Mouse (Mus musculus): ENCODE results near the gene Myo15b. TPM values are rescaled to one million over a fixed set of nuclear protein-coding genes. Genes with fewer than 3 reads are reported as not detected.
"Not testable (repeated sequence)": the region's sequence is repeated elsewhere in the genome, so short reads cannot be mapped to it uniquely, and the experiment has no call there.

The Myo15b gene
- total RNA-seq, 2 experiments from 2014 or later: 0.28 TPM; not detected in 1

DNA sequence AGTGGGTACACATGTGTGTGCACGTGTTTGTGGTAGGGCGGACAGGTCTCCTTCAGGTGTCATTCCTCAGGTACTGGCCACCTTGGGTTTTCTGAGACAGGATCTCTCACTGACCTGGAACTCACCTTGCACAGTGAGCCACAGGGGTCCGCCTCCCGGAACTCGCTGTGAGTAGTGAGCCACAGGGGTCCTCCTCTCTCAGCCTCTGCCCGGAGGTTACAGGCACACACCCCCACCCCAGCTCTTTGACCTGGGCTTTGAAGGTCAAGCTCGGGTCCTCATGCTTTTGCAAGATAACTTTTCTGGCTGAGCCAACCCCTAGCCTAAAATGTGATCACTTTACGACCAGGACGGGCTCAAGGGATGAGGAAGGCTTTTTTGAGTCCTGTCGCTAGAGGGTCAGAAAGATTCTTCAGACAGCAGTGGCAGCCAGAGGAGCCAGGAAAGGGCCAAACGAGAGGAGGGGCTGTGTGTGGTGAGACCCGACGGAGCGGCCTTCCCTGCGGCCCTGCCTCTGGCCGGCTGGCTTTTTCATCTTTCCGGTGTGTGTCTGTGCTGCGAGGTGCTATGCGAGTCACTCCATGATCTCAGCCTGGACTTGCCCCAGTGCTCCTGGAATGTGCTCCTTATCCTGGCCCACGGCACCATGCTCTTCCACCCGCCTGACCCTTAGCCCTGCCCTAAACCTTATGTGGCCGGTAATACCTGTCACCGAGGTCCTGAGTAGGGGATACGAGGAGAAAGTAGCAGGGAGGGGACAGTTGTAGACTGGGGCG is 27.5 kb upstream of the Myo15b start:
- intact Hi-C loops (cut with DNase I): no loop called here
- DNase-seq: no peak

DNA sequence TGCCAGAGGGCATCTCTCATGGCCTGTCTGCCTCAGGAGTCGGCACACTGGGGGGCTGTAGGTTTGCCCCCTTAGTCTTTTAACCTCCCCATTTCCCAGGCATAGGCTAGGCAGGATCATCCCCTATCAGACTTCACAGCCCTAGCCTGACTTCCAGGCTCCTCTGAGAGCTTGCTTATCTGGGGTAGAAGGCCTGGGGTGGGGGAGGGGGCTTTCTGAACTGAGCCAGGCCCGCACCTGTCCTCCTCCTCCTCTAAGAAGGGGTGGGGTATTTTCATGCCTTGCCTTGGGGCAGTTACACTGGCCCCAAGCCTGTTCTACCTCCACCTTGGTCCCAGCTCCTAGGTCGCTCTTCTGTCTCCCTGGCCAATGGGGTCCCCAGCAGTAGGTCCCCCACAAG is 26.7 kb upstream of the Myo15b start:
- no peak for DNase-seq
- intact Hi-C loops (cut with DNase I): no loop called here

DNA sequence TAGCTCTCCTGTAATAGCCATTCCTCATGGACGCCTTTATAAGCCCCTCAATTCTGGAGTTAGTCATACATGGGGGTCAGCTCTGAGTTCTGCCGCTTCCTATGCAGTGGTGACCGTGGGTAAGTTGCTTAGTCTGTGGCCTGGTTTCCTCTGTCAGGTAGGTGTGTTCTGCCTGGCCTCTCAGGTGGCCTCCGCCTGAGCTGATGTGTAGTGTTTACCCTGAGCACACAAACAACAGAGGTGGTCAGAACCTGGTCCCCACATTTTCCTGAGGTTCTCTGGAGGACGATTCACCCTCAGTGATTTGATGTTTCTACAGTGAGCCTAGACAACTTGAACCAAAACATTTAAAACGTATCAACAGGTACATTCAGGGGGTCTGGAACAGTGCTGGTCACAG is 26.1 kb upstream of the Myo15b start:
- intact Hi-C loops (cut with DNase I): no loop called here
- no peak for DNase-seq

DNA sequence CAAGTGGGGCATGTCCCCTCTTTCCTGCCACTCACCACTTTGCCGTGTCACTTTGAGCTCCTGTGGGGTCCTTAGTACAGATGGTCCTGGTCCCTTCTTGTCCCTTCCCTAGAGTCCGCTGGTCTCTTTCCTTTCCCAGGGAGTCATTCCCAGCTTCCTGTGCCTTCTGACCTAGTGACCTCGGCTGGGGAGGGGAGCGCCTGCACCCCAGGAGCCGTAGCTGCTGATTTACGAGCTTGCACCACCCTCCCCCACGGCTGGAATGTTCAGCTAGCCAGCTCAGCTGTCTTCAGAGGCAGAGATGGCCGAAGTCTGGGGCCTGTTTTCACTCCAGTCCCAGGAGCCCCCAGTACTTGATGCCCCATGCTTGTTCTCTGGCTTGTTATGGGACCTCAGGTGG is 25.7 kb upstream of the Myo15b start:
- DNase-seq: no peak
- intact Hi-C loops (cut with DNase I): no loop called here

DNA sequence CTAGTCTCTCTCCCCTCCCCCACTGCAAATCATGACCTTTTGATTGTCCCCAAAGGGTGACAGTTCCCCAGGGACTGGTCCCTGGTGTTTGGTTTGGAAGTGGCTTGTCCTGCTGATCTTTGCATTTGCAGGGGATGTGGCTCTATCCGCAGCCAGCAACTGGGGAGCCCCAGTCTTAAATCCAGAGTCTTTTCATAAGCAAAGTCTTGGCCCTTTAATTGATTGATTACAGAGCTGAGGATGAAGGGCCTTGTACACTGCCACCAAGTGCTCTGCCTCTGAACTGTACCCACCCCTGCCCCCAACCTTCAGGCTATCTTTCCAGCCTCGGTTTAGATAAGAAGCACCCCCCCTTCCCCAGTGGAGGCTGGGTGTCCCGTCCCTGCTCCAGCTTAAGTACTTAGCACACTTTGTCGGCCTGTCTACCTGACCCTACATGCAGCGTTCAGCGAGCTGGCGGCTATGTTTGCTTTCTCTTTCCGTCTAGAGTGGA is 25.1 kb upstream of the Myo15b start:
- intact Hi-C loops (cut with DNase I): no loop called here
- no peak for DNase-seq

DNA sequence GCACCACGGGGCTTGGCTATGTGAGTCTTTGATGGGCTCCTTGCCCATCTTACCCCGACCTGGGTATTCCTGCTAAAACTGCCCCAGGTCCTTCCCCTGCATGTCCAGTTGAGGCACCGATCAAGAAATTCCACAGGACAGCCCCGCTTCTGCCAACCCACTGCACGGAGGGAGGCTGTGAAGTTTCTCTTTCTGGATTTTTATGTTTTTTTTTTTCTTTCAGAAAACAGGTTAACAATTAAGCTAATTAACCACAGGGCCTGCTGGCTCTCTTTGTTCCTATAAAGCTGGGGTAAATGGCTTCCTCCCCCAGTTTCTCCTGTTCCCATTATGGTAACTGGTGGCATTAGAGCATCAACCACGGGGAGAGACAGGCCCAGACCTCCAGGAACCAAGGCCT is 24.2 kb upstream of the Myo15b start:
- intact Hi-C loops (cut with DNase I): no loop called here
- DNase-seq: no peak

DNA sequence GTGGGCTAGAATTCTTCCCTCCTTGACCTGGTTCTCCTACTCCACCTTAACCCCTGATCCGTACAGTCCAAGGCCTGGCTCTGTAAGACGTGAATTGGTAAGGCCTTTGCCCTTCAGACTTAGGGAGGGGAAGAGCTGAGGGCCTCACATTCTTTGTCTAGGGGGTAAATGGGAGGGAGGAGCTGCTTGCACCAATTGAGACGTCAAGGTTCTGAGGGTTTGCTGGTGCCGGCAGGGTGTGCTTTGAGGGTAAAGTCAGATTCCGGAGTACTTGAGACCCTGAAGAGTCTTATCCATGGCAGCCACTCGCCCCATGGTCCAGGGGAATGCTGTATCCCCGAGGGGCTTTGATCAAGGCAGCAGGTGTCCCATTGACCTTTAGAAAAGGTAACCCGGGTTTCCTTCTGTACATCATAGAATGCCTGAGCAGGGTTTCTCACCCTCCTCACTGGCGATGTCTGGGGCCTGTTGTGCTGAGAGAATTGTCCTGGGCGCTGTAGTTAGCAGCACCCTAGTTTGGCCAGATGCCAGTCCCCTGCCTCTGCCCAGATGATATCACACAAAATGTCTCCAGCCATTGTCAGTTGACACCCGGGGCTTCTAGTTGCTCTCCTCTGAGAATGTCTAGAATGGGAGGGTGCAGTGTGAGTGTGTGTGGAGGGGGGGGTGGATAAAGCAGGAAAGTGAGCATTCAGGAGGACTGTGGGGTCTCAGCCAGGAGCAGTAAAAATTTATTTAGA is 21.4 kb upstream of the Myo15b start:
- DNase-seq: no peak
- intact Hi-C loops (cut with DNase I): no loop called here

DNA sequence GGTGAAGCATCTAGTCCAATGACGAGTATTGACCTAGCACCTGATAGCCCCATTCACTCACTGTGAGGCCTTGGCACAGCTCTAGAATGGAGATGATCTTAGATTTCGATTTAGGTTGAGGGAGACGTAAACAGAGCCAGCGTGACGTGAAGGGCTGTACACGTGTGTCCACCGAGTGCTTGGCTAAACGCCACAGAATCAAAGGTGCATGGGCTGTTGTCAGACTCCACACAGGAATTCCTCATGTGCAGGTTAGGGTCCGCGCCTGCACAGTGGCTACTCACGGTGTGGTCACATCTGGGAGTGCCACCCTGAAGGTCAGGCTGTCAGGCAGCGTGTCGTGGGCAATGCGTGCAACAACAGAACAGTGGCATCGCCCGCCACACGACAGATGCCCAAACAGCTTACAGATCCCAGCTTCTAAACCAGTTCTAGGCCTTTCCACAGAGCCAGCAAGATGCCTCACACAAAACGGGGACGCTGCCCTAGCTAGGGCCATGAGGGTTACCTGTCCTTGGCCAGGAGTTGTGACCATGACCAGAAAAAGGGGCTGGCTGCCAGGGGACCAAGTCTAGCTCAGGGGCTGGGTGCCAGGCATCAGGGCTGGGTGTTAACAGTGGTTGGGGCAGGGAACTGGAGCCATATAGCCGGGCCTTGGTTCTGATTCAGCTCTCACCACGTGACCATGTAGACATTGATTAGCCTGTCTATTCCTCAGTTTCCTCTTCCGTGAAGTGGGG is 20.4 kb upstream of the Myo15b start:
- DNase-seq: no peak
- intact Hi-C loops (cut with DNase I): no loop called here

DNA sequence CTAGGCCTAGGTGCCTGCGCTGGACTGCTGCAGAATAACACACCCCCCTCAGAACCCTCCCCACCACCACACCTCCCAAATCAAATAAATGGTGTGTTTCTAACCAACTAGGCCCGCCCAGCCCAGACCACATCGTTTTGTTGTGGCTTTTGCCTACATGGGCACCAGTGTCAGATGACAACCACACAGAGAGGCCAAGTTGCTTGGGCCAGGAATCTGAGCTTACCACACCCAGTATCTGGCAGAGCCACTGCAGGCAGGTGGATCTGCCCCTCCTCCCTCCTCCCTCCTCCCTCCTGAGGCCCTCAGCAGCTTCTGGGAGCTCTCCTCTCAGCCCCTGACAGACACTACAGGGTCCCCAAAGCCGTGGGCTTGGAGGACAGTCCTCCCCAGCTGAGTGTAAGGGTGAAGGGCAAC is 19.3 kb upstream of the Myo15b start:
- intact Hi-C loops (cut with DNase I): no loop called here

DNA sequence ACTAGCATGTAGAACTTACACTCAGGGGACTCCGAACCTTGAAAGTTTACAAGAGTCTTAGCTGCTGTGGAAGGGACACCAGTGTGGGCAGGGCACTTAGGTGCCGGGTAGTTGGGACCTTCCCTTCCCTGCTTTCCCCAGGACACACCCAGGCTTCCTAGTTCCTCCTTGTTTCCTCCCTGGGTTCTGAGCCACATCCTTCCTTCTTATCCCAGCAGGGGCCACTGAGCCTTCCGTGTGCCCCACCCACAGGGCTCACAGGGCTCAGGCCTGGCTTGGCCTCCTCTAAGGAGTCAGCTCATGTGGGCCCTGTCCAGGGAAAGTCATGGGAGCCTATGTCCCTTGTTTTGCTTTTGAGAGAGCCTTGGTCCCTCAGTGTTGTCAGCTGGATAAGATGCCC is 18.5 kb upstream of the Myo15b start:
- intact Hi-C loops (cut with DNase I): no loop called here
- DNase-seq: no peak

More for the DNA sequence above, 19.3 kb upstream of the Myo15b start:
- DNase-seq: no peak

DNA sequence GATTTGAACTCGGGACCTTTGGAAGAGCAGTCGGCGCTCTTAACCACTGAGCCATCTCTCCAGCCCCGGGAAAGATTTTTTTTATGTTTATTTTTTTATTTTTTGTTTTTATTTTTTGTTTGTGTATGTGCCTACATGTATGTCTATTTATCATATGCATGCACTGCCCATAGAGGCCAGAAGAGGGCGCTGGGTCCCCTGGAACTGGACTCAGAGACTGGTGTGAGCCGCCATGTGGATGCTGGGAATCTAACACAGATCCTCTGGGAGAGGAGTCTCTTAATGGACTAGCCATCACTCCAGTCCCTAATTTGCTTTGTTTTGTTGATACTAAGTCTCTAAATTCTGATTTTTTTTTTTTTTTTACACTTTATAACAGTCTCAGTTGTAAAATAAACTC is 17.2 kb upstream of the Myo15b start:
- intact Hi-C loops (cut with DNase I): no loop called here

DNA sequence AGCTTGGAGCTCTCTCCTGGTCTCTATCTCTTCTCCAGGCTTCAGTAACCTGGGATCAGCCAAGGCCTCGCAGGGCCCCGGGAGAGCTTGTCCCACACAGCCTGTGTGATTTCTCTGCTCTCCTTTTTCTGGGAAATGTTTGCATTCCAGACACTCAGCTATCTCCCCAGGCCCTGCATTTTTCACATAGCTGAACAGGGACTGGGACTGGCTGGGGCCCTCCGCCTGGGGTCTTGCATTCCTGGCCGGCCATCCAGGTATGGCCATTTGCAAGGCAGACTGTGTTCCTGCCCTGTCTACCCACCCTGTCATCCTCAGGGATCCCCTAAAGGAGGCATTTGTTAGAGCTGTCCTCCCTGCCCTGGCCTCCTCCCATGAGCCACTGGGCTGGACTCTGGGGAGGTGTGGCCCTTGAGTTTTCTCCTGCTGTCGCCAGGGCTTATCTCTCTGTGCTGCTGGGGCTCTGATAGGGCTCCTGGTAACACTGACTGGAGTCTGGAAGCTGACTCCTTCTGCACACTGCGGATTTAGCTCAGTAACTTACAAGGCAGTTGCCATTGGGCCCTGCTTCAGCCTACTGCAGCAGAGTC is 16.1 kb upstream of the Myo15b start:
- DNase-seq: no peak
- intact Hi-C loops (cut with DNase I): no loop called here

More for the DNA sequence above, 17.2 kb upstream of the Myo15b start:
- no peak for DNase-seq

DNA sequence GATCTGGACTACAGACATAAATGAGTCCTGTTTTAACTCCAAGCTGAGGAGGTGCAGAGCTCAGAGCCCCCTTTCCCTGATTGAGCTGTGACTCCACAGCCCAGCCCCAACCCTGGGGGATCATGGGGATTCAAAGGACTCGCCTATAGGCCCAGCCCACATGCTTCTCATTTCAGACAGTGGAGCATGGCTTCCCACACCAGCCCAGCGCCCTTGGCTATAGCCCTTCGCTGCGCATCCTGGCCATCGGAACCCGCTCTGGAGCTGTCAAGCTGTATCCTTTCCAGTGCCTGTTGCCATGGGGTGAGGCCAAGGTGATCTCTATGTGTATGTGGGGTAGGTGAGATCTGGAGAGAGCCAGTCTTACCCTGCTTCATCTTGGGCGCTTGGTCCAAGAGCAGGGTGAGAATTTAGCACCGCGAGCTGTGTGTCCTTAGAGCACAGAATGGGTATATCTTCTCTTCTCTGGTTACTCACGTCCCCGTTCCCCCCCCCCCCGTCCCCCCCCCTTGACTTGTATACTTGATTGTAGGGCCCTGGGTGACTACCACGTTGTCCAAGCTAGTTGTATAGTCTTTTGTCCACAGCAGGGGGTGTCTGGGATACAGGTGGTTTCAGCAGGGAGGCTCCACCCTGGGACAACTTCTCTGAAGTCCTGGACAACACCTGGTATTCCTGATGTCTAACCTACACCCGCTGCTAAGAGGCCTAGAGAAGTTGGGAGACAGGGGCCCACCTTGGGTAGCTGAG is 14.9 kb upstream of the Myo15b start:
- DNase-seq: no peak
- intact Hi-C loops (cut with DNase I): no loop called here

DNA sequence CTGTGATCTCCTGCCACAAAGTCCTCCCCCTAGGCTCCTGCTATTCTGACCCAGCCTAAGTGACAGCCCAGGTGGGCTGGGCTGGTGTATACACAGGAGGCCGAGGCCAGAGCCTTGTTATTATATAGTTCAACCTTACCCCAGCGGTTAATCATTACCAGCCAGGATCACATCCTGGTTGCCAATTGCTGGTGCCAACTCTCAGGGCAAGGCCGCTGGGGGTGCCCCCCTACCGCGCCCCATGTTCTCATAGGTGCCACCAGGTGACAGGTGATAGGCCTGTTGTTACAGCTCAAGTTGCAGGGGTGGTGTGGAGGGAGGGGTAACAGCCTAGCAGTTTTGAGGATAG is 14.3 kb upstream of the Myo15b start:
- DNase-seq: no peak
- intact Hi-C loops (cut with DNase I): no loop called here

DNA sequence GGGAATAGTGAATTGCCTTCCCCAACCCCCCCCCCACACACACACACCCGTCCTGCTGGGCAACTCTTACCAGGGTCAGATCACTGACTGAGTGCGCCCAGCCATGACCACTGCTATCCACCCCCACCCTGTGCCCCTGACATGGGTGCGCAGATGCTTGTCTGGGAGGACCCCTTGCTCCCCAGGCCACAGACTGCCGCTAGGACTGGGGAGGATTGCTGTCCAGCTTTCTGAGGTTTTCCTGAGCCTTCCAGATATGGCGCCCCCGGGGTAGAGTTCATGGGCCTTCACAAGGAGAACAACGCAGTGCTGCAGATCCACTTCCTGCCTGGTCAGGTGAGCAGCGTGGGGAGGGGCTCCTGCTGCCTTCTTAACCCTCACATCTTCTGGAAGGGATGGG is 14.0 kb upstream of the Myo15b start:
- intact Hi-C loops (cut with DNase I): no loop called here
- DNase-seq: no peak

DNA sequence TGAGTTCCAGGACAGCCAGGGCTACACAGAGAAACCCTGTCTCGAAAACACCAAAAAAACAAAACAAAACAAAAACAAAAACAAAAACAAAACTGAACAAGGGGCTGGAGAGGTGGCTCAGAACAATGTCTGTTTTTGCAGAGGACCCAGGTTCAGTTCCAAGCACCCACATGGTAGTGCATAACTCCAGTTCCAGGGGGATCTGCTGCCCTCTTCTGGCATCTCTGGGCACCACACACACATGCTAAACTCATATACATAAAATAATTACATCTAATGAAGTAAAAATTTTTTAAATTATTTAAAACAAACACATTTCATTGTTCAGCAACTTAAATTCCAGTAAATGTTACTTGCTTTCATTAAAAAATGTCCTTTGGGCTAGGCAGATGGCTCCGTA is 12.4 kb upstream of the Myo15b start:
- DNase-seq: no peak
- intact Hi-C loops (cut with DNase I): no loop called here

DNA sequence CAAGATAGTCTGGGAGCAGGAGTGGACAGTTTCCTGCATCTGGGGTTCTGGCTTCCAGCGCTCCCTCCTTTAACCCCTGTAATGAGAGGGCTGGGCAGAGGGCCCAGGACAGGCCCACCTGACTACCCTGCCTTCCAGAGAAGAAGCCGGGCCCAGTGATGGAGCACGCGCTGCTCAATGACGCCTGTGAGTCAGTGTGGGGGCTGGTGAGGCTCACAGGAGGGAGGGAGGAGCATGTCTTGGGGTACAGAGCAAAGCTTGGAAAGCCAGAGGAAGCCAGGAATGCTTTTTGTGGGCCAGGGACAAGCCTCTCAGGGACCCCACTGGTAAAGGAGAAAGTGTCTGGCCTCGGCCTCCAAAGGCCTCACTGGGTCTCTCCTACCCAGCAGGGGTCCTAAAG is 3.5 kb upstream of the Myo15b start:
- no peak for DNase-seq
- intact Hi-C loops (cut with DNase I): no loop called here

DNA sequence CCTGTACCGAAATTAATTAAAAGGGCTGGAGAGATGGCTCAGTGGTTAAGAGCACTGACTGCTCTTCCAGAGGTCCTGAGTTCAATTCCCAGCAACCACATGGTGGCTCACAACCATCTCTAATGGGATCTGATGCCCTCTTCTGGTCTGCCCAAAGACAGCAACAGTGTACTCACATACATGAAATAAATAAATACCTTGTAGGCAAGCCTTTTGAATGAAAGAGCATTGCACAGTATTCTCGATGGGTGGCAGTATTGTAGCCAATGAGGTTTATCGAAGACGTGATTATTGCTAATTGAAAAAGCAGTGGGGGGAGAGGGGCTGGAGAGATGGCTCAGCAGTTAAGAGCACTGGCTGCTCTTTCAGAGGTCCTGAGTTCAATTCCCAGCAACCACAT is 1.1 kb upstream of the Myo15b start:
- intact Hi-C loops (cut with DNase I); DNase-seq: not testable (repeated sequence)

DNA sequence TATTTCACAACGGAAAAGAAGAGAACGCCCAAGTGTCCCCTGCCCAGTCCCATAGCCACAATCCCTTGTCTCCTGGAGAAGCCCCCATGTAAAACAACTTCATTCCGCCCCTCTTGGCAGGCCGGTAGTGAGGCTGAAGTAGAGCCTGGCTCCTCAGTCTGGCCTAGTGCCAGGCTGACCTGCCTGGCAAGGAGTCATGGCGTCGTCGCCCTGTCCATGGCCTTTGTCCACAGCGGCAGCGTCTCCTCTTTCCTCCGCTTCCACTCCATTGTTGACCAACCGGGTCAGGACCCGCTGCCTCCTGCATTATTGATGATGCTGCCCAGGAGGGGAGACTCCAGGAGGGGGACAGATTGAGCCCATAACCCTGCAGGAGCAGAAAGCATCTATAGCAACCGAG is 270 bp upstream of the Myo15b start:
- peak; percentile 27 for DNase-seq
- intact Hi-C loops (cut with DNase I): no loop called here

DNA sequence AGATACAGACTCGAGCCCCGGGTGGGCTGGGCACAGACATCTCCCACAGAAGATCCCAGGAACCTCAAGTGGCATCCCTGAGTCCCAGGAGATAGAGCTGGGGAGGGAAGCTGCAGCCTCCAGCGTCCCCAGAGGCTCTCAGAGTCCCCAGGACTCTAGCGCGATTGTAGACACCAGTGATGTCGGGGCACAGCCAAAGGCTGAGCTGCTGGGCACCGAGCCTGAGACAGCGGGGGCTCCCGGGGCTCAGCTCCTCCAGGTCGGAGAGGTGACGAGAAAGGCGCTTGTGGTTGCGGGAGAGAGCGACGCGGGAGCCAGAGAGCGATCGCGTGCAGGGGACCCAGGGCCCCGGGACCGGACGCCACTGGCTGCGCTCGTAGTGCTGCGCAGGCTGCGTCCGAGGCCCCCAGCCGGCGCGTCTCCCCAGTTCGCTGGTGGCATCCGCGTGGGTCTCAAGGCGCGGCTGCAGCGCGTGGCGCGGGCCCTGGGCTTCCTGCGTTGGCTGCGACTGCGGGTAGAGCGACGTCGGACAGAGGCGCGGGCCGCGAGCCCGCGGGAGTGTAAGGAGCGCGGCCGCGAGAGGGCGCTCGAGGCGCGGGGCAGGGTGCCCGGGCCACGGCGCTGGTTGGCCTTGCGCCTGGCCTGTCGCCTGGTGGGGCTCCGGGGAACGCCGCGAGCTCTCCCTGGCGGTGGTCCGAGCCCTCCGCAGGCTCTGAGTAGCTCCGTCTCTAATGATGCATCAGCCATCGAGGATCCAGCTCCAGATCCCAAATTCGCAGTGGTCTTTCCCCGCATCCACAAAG is 1.1 kb downstream of the Myo15b start:
- intact Hi-C loops (cut with DNase I): no loop called here
- peak; percentile 87 for DNase-seq
